Mouse (Mus musculus): ENCODE measurements around the gene Naglu. TPM values are rescaled to one million over a fixed set of nuclear protein-coding genes. Genes with fewer than 3 reads are reported as not detected.
"Not testable (repeated sequence)": the region's sequence is repeated elsewhere in the genome, so short reads cannot be mapped to it uniquely, and the experiment has no call there.

Gene Naglu
- polyA plus RNA-seq, 1 experiment from 2014 or later: 3.5 TPM

- not testable (repeated sequence) for H3K4me3 ChIP-seq (ENCODE audit: low read depth, low read length); DNase-seq (ENCODE audit: low spot score); H3K4me1 ChIP-seq (ENCODE audit: control insufficient read depth, insufficient read depth, low read length); ATAC-seq (replicated peaks; ENCODE audit: insufficient number of reproducible peaks, low FRiP score, low TSS enrichment, low read depth); H3K4me2 ChIP-seq (ENCODE audit: low read depth, low read length); H3K27ac ChIP-seq (replicated peaks; ENCODE audit: low read depth, low read length); H3K9ac ChIP-seq (replicated peaks; ENCODE audit: low read length); H3K27me3 ChIP-seq (ENCODE audit: control insufficient read depth, insufficient read depth, low read length); H3K36me3 ChIP-seq (replicated peaks; ENCODE audit: control insufficient read depth, insufficient read depth, low read depth, low read length); H3K9me3 ChIP-seq (replicated peaks; ENCODE audit: control insufficient read depth, low read length)
- WGBS: 95% methylated on average over 8 of the region's 8 CpGs
Measured at GRCm38 (mm10) chr11:101124494-101124893, 54.7 kb downstream of the Naglu start.

- not testable (repeated sequence) for DNase-seq (ENCODE audit: low spot score); H3K9me3 ChIP-seq (replicated peaks; ENCODE audit: control insufficient read depth, low read length); H3K4me1 ChIP-seq (ENCODE audit: control insufficient read depth, insufficient read depth, low read length); H3K4me2 ChIP-seq (ENCODE audit: low read depth, low read length); H3K9ac ChIP-seq (replicated peaks; ENCODE audit: low read length); H3K4me3 ChIP-seq (ENCODE audit: low read depth, low read length); H3K36me3 ChIP-seq (replicated peaks; ENCODE audit: control insufficient read depth, insufficient read depth, low read depth, low read length); H3K27me3 ChIP-seq (ENCODE audit: control insufficient read depth, insufficient read depth, low read length); ATAC-seq (replicated peaks; ENCODE audit: insufficient number of reproducible peaks, low FRiP score, low TSS enrichment, low read depth); H3K27ac ChIP-seq (replicated peaks; ENCODE audit: low read depth, low read length)
- 96% methylated on average over 7 of the region's 9 CpGs for WGBS
Measured at GRCm38 (mm10) chr11:101125008-101125407, 55.2 kb downstream of the Naglu start.

- H3K4me1 ChIP-seq (ENCODE audit: control insufficient read depth, insufficient read depth, low read length): no peaks in the 10 kb centered on the region
- no peak overlapping the region for H3K9ac ChIP-seq (replicated peaks; ENCODE audit: low read length)
- H3K36me3 ChIP-seq (replicated peaks; ENCODE audit: control insufficient read depth, insufficient read depth, low read depth, low read length): peaks cover 9% of the 10 kb centered on the region
- H3K4me2 ChIP-seq (ENCODE audit: low read depth, low read length): no peak overlapping the region
- ATAC-seq (replicated peaks; ENCODE audit: insufficient number of reproducible peaks, low FRiP score, low TSS enrichment, low read depth): no peak
- 89% methylated on average over 1 of the region's 1 CpGs for WGBS
- no peak overlapping the region for H3K27ac ChIP-seq (replicated peaks; ENCODE audit: low read depth, low read length)
- no peaks in the 10 kb centered on the region for H3K9me3 ChIP-seq (replicated peaks; ENCODE audit: control insufficient read depth, low read length)
- H3K4me3 ChIP-seq (ENCODE audit: low read depth, low read length): no peak overlapping the region
- H3K27me3 ChIP-seq (ENCODE audit: control insufficient read depth, insufficient read depth, low read length): no peaks in the 10 kb centered on the region
- DNase-seq (ENCODE audit: low spot score): no peak
Measured at GRCm38 (mm10) chr11:101127075-101127474, 57.3 kb downstream of the Naglu start.

Small RNA genes lying within 50 kb of the gene (microRNA-seq; reads per million reads assigned to microRNA genes)
- not detected for gene Mir6928 (ENCODE audit: borderline number of aligned reads)

Other genes with a start within 250 kb of the Naglu start
- gene Stat5b, start 219.3 kb upstream of the Naglu start, polyA plus RNA-seq (2014; fragmentation: Nextera tagmentation; extraction: Ambion mirVana): 17.9 and 18.1 TPM in 2 replicates
- 1.6 and 1.9 TPM in 2 replicates for gene Stat5a, start 210.7 kb upstream of the Naglu start, polyA plus RNA-seq (2014; fragmentation: Nextera tagmentation; extraction: Ambion mirVana)
- 22.5 and 23.5 TPM in 2 replicates for gene Stat3, start 130.5 kb upstream of the Naglu start, polyA plus RNA-seq (2014; fragmentation: Nextera tagmentation; extraction: Ambion mirVana)
- 14.7 and 16.3 TPM in 2 replicates for gene Cavin1, start 99.1 kb upstream of the Naglu start, polyA plus RNA-seq (2014; fragmentation: Nextera tagmentation; extraction: Ambion mirVana)
- 28.0 and 28.4 TPM in 2 replicates for gene Atp6v0a1, start 60.6 kb upstream of the Naglu start, polyA plus RNA-seq (2014; fragmentation: Nextera tagmentation; extraction: Ambion mirVana)
- not detected in 2 replicates for gene Hsd17b1, start 8.4 kb downstream of the Naglu start, polyA plus RNA-seq (2014; fragmentation: Nextera tagmentation; extraction: Ambion mirVana)
- 44.9 and 58.1 TPM in 2 replicates for gene Coasy, start 12.6 kb downstream of the Naglu start, polyA plus RNA-seq (2014; fragmentation: Nextera tagmentation; extraction: Ambion mirVana)
- gene Mlx, start 17.3 kb downstream of the Naglu start, polyA plus RNA-seq (2014; fragmentation: Nextera tagmentation; extraction: Ambion mirVana): 45.7 and 47.9 TPM in 2 replicates
- 61.2 and 62.4 TPM in 2 replicates for gene Psmc3ip, start 25.4 kb downstream of the Naglu start, polyA plus RNA-seq (2014; fragmentation: Nextera tagmentation; extraction: Ambion mirVana)
- gene Retreg3, start 49.9 kb downstream of the Naglu start, polyA plus RNA-seq (2014; fragmentation: Nextera tagmentation; extraction: Ambion mirVana): 10.7 and 12.7 TPM in 2 replicates
- gene Tubg1, start 49.9 kb downstream of the Naglu start, polyA plus RNA-seq (2014; fragmentation: Nextera tagmentation; extraction: Ambion mirVana): 91.6 and 98.4 TPM in 2 replicates
- gene Tubg2, start 85.9 kb downstream of the Naglu start, polyA plus RNA-seq (2014; fragmentation: Nextera tagmentation; extraction: Ambion mirVana): 7.8 and 8.0 TPM in 2 replicates
- gene Cntnap1, start 100.5 kb downstream of the Naglu start, polyA plus RNA-seq (2014; fragmentation: Nextera tagmentation; extraction: Ambion mirVana): 0.28 and 0.39 TPM in 2 replicates
- gene Plekhh3, start 101.3 kb downstream of the Naglu start, polyA plus RNA-seq (2014; fragmentation: Nextera tagmentation; extraction: Ambion mirVana): 3.7 and 5.3 TPM in 2 replicates
- gene Ccr10, start 105.4 kb downstream of the Naglu start, polyA plus RNA-seq (2014; fragmentation: Nextera tagmentation; extraction: Ambion mirVana): 0.20 TPM in 1 of 2 replicates, not detected in the other
- gene Ezh1, start 156.5 kb downstream of the Naglu start, polyA plus RNA-seq (2014; fragmentation: Nextera tagmentation; extraction: Ambion mirVana): 11.6 and 12.4 TPM in 2 replicates
- 64.8 and 69.3 TPM in 2 replicates for gene Ramp2, start 176.0 kb downstream of the Naglu start, polyA plus RNA-seq (2014; fragmentation: Nextera tagmentation; extraction: Ambion mirVana)
- 114 and 117 TPM in 2 replicates for gene Vps25, start 183.7 kb downstream of the Naglu start, polyA plus RNA-seq (2014; fragmentation: Nextera tagmentation; extraction: Ambion mirVana)
- gene Wnk4, start 190.6 kb downstream of the Naglu start, polyA plus RNA-seq (2014; fragmentation: Nextera tagmentation; extraction: Ambion mirVana): 2.4 and 3.5 TPM in 2 replicates
- 1.6 and 1.8 TPM in 2 replicates for gene Cntd1, start 209.0 kb downstream of the Naglu start, polyA plus RNA-seq (2014; fragmentation: Nextera tagmentation; extraction: Ambion mirVana)
- 193 and 212 TPM in 2 replicates for gene Coa3, start 209.1 kb downstream of the Naglu start, polyA plus RNA-seq (2014; fragmentation: Nextera tagmentation; extraction: Ambion mirVana)
- gene Becn1, start 232.3 kb downstream of the Naglu start, polyA plus RNA-seq (2014; fragmentation: Nextera tagmentation; extraction: Ambion mirVana): 158 and 160 TPM in 2 replicates
- 150 and 154 TPM in 2 replicates for gene Psme3, start 246.2 kb downstream of the Naglu start, polyA plus RNA-seq (2014; fragmentation: Nextera tagmentation; extraction: Ambion mirVana)

Measured in embryonic facial prominence, embryonic 11.5 days (tissue).